Mouse (Mus musculus) spleen, adult 18-20 months (tissue): ENCODE results near the gene Crbn.

ENCODE experiments used
- DNase-seq, 2 experiments: peaks; one replicate each; pipeline ENCODE4 v3.0.0; 2022; ENCODE audit warnings: mixed read lengths in 2 of 2

Gene Crbn

GRCm38 (mm10) chr6:106799333-106800226 lies at the start of gene Crbn:
TSS of gene Crbn (minus strand) at chr6:106800077.
- peak; percentile 83 to 95 for DNase-seq

GRCm38 (mm10) chr6:106840181-106840580 lies 40.3 kb upstream of the Crbn start:
- DNase-seq, result no peak

GRCm38 (mm10) chr6:106838053-106838452 lies 38.2 kb upstream of the Crbn start:
- DNase-seq, result no peak

- DNase-seq, result no peak
Measured at GRCm38 (mm10) chr6:106835316-106835715, 35.4 kb upstream of the Crbn start.

- DNase-seq, result no peak
Measured at GRCm38 (mm10) chr6:106822329-106822728, 22.5 kb upstream of the Crbn start.

- no peak for DNase-seq
Measured at GRCm38 (mm10) chr6:106820566-106820965, 20.7 kb upstream of the Crbn start.

GRCm38 (mm10) chr6:106819906-106820305 lies 20.0 kb upstream of the Crbn start:
- DNase-seq, result no peak

GRCm38 (mm10) chr6:106819246-106819645 lies 19.4 kb upstream of the Crbn start:
- no peak for DNase-seq

GRCm38 (mm10) chr6:106810686-106811085 lies 10.8 kb upstream of the Crbn start:
- no peak for DNase-seq

- no peak for DNase-seq
Measured at GRCm38 (mm10) chr6:106809161-106809560, 9.3 kb upstream of the Crbn start.

GRCm38 (mm10) chr6:106804904-106805303 lies 5.0 kb upstream of the Crbn start:
- DNase-seq, result no peak

- no peak for DNase-seq
Measured at GRCm38 (mm10) chr6:106800227-106800557, 315 bp upstream of the Crbn start.

- no peak for DNase-seq
Measured at GRCm38 (mm10) chr6:106794094-106794814, 5.6 kb downstream of the Crbn start.

GRCm38 (mm10) chr6:106793621-106794020 lies 6.3 kb downstream of the Crbn start:
- no peak for DNase-seq

GRCm38 (mm10) chr6:106793088-106793487 lies 6.8 kb downstream of the Crbn start:
- no peak for DNase-seq

GRCm38 (mm10) chr6:106792486-106792885 lies 7.4 kb downstream of the Crbn start:
- DNase-seq, result no peak

GRCm38 (mm10) chr6:106791429-106791828 lies 8.4 kb downstream of the Crbn start:
- no peak for DNase-seq

GRCm38 (mm10) chr6:106787138-106787537 lies 12.7 kb downstream of the Crbn start:
- no peak for DNase-seq

- DNase-seq, result no peak
Measured at GRCm38 (mm10) chr6:106770046-106770445, 29.8 kb downstream of the Crbn start.

- DNase-seq, result no peak
Measured at GRCm38 (mm10) chr6:106769290-106769866, 30.5 kb downstream of the Crbn start.

- DNase-seq, result peak; percentile 95 to 98
Measured at GRCm38 (mm10) chr6:106768640-106769289, 31.1 kb downstream of the Crbn start, which contains the start of gene Trnt1. TSS of gene Trnt1 (plus strand) at chr6:106769120.

GRCm38 (mm10) chr6:106766774-106767173 lies 33.1 kb downstream of the Crbn start:
- DNase-seq, result no peak

GRCm38 (mm10) chr6:106765892-106766291 lies 34.0 kb downstream of the Crbn start:
- DNase-seq, result no peak
